Mouse (Mus musculus): ENCODE measurements around the gene Ptch2.

- TF ChIP-seq ZNF384 (IDR thresholded peaks at IDR 0.05; ENCODE audit: low read depth, low read length) (no peak), MAFK (IDR thresholded peaks at IDR 0.05; ENCODE audit: insufficient read depth, low read depth, low read length) (no peak), HCFC1 (IDR thresholded peaks at IDR 0.05; ENCODE audit: borderline replicate concordance, insufficient read depth, low read length) (no peak), CHD2 (IDR thresholded peaks at IDR 0.05; ENCODE audit: low read depth, low read length) (no peak), ZC3H11A (IDR thresholded peaks at IDR 0.05; ENCODE audit: borderline replicate concordance, low read depth, low read length) (no peak)
These were observed 52.9 kb downstream of the Ptch2 start for GRCm38 (mm10) chr4:117148815-117149214.
